ENCODE assay signal across 18 mouse cellular contexts in genomic region chr3:52784476-52784875, GRCm38 (mm10).
A peak's percentile ranks its signal among the peaks of the same experiment; 100 is the strongest.
DNase-seq lines count a peak whose midpoint lies in the region; ATAC-seq lines count a peak whose summit lies in the region.
"Had no signal": no experiment of that assay in that cellular context is flagged by ENCODE, and none has a peak within 500 bp of the region (broad histone marks: within the 10 kb centered on the region; RNA-seq: fewer than 3 reads in every experiment).

No protein-coding gene starts in this region.

- H3K27me3 ChIP-seq in midbrain, embryonic 11.5 days (ENCODE audit: control insufficient read depth, insufficient read depth, low read length) = no peaks in the 10 kb centered on the region
- no peaks in the 10 kb centered on the region for H3K27me3 ChIP-seq in midbrain, embryonic 10.5 days (ENCODE audit: low read depth, poor library complexity, severe bottlenecking)
- no peaks in the 10 kb centered on the region; the same call in 1 of the 2 replicates for H3K27me3 ChIP-seq in hindbrain, embryonic 16.5 days (replicated peaks; ENCODE audit: control insufficient read depth, insufficient read depth, low read length)
- no peaks in the 10 kb centered on the region for H3K27me3 ChIP-seq in kidney, embryonic 16.5 days (ENCODE audit: insufficient read depth, low read length)

- 80% methylated on average over 7 of the region's 7 CpGs for WGBS in midbrain, embryonic 11.5 days
- WGBS in midbrain, embryonic 10.5 days = 85% methylated on average over 7 of the region's 7 CpGs
- 38% methylated on average over 7 of the region's 7 CpGs for WGBS in hindbrain, embryonic 16.5 days
- 49% methylated on average over 7 of the region's 7 CpGs for WGBS in kidney, embryonic 16.5 days

- no peaks in the 10 kb centered on the region for H3K4me1 ChIP-seq in midbrain, embryonic 11.5 days (ENCODE audit: control insufficient read depth, insufficient read depth, low read length)
- no peaks in the 10 kb centered on the region for H3K4me1 ChIP-seq in midbrain, embryonic 10.5 days
- H3K4me1 ChIP-seq in hindbrain, embryonic 16.5 days (ENCODE audit: control insufficient read depth, insufficient read depth, low read depth, low read length) = peaks cover 4% of the 10 kb centered on the region; the same call in 1 of the 2 replicates
- no peaks in the 10 kb centered on the region for H3K4me1 ChIP-seq in kidney, embryonic 16.5 days (ENCODE audit: insufficient read depth, low read length)

- no peak overlapping the region for H3K4me3 ChIP-seq in midbrain, embryonic 11.5 days (ENCODE audit: low read depth, low read length)
- no peak overlapping the region for H3K4me3 ChIP-seq in midbrain, embryonic 10.5 days
- no peak overlapping the region for H3K4me3 ChIP-seq in hindbrain, embryonic 16.5 days (ENCODE audit: low read length)
- H3K4me3 ChIP-seq in kidney, embryonic 16.5 days (ENCODE audit: low read length) = no peak overlapping the region
- H3K4me3 ChIP-seq: embryonic facial prominence, embryonic 13.5 days; myocyte had no signal

- H3K9me3 ChIP-seq in midbrain, embryonic 11.5 days (ENCODE audit: control insufficient read depth, low read length) = no peaks in the 10 kb centered on the region
- no peaks in the 10 kb centered on the region for H3K9me3 ChIP-seq in midbrain, embryonic 10.5 days (replicated peaks)
- no peaks in the 10 kb centered on the region for H3K9me3 ChIP-seq in hindbrain, embryonic 16.5 days (ENCODE audit: control insufficient read depth, low read length)
- no peaks in the 10 kb centered on the region for H3K9me3 ChIP-seq in kidney, embryonic 16.5 days (ENCODE audit: low read length)
- H3K9me3 ChIP-seq: embryonic facial prominence, embryonic 13.5 days had no signal

- no peak overlapping the region for H3K4me2 ChIP-seq in midbrain, embryonic 11.5 days
- peak overlapping the region; percentile 25 for H3K4me2 ChIP-seq in hindbrain, embryonic 16.5 days (ENCODE audit: low read length)
- no peak overlapping the region for H3K4me2 ChIP-seq in kidney, embryonic 16.5 days (replicated peaks; ENCODE audit: low read depth, low read length)
- H3K4me2 ChIP-seq: embryonic facial prominence, embryonic 13.5 days; lung, embryonic 14.5 days had no signal

- no peak overlapping the region for H3K9ac ChIP-seq in midbrain, embryonic 11.5 days (ENCODE audit: low read length)
- no peak overlapping the region for H3K9ac ChIP-seq in hindbrain, embryonic 16.5 days (ENCODE audit: low read depth, low read length)
- H3K9ac ChIP-seq in kidney, embryonic 16.5 days (replicated peaks; ENCODE audit: low read length) = no peak overlapping the region
- H3K9ac ChIP-seq: embryonic facial prominence, embryonic 13.5 days; lung, embryonic 14.5 days had no signal

- H3K36me3 ChIP-seq in midbrain, embryonic 11.5 days (ENCODE audit: control insufficient read depth, insufficient read depth, low read length) = no peaks in the 10 kb centered on the region
- no peaks in the 10 kb centered on the region for H3K36me3 ChIP-seq in midbrain, embryonic 10.5 days
- no peaks in the 10 kb centered on the region for H3K36me3 ChIP-seq in hindbrain, embryonic 16.5 days (ENCODE audit: control insufficient read depth, insufficient read depth, low read length)
- no peaks in the 10 kb centered on the region for H3K36me3 ChIP-seq in kidney, embryonic 16.5 days (ENCODE audit: insufficient read depth, low read length)
- H3K36me3 ChIP-seq: embryonic facial prominence, embryonic 13.5 days had no signal

- peak; percentile 77 for DNase-seq in midbrain, embryonic 11.5 days (ENCODE audit: low spot score, missing footprints)
- DNase-seq in midbrain, embryonic 10.5 days (ENCODE audit: low spot score) = no peak
- peak; percentile 28 for DNase-seq in T-cell, adult 2 months (ENCODE audit: low spot score)
- peak; percentile 12 to 17 for DNase-seq in natural killer cell, adult 2 months (ENCODE audit: low spot score in 2 of 2)
- DNase-seq in lung, adult 18-20 months = no peak
- DNase-seq: adrenal gland, postnatal 36 days; cerebellum, postnatal 36 days; kidney, adult 11 months; kidney, postnatal 4 days; layer of hippocampus, postnatal 36 days; lung, embryonic 14.5 days; spleen, adult 18-20 months; thymus, postnatal 25 days had no signal

- H3K27ac ChIP-seq in midbrain, embryonic 11.5 days (ENCODE audit: low read depth, low read length) = no peak overlapping the region
- H3K27ac ChIP-seq in midbrain, embryonic 10.5 days (replicated peaks) = no peak overlapping the region
- no peak overlapping the region for H3K27ac ChIP-seq in hindbrain, embryonic 16.5 days (ENCODE audit: low read depth, low read length)
- no peak overlapping the region for H3K27ac ChIP-seq in kidney, embryonic 16.5 days (ENCODE audit: low read length)
- H3K27ac ChIP-seq: embryonic facial prominence, embryonic 13.5 days; stomach, postnatal 0 days had no signal

- ATAC-seq in midbrain, embryonic 11.5 days (ENCODE audit: low FRiP score) = no peak
- peak; percentile 42; the same call in 1 of the 2 replicates for ATAC-seq in hindbrain, embryonic 16.5 days
- ATAC-seq in kidney, embryonic 16.5 days (ENCODE audit: low FRiP score, low TSS enrichment) = no peak

Comparison
In these comparisons a context has a peak if more than half of its experiments do, and no peak if none do; other contexts are left out.
1. DNase-seq: peak in midbrain, embryonic 11.5 days (single experiment), T-cell, adult 2 months (single experiment) and natural killer cell, adult 2 months (2 of 2); none in midbrain, embryonic 10.5 days (single experiment) and lung, adult 18-20 months (0 of 2).